Mouse (Mus musculus): Measurements from ENCODE around the gene Drosha. TPM values are rescaled to one million over a fixed set of nuclear protein-coding genes. Genes with fewer than 3 reads are reported as not detected.

The Drosha gene
- total RNA-seq, 4 experiments from 2014 or later = 33.7 to 42.1 (median 38.8) TPM

DNA sequence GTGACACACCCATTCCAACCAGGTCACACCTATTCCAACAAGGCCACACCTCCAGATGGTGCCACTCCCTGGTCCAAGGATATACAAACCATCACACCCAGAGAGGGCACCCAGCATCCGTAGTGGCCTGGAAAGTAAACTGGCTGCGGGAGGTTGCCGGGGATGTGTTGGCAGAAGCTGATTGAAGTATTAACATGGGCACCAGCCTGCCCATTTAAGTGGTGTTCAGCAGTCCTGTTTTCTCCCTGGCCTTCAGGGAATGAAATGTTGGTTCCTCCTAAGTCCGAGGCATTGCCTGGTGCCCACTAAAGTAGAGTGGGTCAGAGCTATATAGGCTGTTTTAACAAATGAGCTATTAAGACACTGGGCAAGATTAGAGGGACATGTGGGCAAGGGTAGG is 8.0 kb downstream of the Drosha start:
- DNase-seq (ENCODE audit: low spot score) = no peak

DNA sequence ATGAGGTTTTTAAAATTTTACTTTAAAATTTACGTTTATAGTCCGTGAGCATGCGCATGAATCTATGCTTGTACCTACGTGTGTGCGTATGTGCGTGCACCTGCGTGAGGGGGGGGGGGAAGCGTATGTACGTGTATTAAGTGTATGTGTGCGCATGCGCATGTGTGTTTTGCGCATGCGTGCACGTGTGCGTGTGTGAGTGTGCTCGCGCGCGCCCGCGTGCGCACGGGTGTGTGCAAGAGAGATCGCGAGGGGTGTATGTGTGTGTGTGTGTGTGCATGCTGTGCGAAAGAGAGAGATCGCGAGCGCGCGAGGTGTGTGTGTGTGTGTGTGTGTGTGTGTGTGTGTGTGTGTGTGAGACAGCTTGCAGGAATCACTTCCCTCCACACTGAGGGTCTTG is 8.8 kb downstream of the Drosha start:
- no peak for DNase-seq (ENCODE audit: low spot score)

DNA sequence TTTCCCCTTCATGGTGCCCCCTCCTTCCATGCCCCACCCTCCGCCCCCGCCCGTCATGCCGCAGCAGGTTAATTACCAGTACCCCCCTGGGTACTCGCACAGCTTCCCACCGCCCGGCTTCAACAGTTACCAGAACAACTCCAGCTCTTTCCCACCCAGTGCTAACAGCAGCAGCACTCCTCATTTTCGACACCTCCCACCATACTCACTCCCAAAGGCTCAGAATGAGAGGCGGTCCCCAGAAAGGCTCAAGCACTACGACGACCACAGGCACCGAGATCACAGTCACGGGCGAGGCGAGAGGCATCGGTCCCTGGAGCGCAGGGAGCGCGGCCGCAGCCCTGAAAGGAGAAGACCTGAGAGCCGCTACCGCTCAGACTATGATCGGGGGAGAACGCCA is 9.6 kb downstream of the Drosha start:
- DNase-seq (ENCODE audit: low spot score) = no peak

DNA sequence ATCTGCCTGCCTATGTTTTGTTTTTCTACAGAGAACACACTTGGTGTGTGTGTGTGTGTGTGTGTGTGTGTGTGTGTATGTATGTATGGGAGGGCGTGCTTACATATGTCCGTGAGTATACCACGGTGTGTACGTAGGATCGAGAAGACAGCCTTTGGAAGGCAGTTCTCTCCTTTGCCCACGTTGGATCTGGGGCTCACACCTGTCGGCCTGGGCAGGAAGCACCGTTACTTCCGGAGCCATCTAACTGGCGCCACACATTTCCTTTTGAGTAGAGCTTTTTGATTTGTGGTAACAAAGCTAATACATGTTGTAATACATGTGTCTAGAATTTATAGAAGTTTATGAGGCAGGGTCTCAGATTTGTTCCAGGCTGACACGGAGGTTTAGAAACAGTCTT is 16.1 kb downstream of the Drosha start:
- DNase-seq (ENCODE audit: low spot score) = no peak

DNA sequence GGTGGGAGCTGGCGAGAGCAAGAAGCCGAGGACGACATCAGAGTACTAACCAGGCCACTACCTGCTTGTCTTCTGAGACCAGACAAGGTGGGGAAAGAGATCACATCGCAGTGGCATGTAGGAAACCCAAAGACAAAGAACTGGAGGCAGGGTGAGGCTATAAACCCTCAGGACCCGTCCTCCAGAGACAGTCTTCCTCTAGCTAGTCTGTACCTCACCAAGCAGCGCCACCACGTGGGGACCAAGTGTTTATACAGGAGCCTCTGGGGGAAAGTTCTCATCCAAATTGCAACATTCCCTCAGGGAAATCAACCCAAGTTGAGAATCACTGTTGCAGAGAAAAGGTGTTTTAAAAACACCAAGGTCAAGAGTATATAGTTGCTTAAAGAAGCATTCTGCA is 18.2 kb downstream of the Drosha start:
- no peak for DNase-seq (ENCODE audit: low spot score)

DNA sequence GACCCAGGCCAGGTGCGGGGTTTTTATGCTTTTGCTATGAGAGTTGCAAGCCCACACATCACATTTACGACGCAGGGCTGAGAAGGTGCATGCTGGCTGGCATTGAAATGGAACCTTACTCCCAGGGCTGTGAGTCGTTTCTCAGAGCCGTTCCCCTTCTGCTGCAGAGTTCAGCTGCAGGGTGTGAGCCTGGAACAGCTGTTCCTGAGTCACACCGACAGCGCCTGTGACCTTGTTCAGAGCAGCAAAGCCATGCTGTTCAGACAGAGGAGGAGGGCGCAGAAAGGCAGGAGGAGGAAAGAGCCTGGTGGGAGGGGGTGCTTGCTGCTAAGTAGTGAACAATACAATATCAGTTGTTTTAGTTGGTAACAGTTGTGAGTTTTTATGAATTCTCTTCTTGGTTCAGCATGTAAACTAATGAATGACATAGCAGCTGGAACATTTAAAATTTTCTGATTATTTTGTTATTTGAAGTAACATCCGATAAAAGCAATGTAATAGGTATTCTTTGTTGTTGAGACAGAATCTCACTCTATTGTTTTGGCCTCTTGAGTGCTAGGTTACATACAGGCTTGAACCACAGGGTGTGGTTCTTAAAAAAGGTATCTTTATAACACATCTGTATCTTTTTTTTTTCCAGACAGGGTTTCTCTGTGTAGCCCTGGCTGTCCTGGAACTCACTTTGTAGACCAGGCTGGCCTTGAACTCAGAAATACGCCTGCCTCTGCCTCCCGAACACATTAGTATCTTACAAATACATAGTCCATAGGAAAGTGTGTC is 23.8 kb downstream of the Drosha start:
- DNase-seq (ENCODE audit: low spot score) = no peak

DNA sequence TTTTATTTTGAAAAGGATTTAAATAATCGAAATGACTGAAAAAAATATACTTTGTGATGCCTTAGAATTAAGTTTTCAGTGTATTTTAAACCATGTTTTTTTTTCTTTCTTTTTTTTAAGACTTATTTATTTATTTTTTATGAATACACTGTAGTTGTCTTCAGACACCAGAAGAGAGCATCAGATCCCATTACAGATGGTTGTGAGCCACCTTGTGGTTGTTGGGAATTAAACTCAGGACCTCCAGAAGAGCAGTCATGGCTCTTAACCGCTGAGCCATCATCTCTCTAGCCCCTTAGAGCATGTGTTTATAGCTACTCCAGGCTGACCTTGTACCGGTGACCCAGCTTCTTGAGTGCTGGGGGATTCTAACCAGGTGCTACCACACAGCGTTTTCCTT is 24.8 kb downstream of the Drosha start:
- DNase-seq (ENCODE audit: low spot score) = no peak

DNA sequence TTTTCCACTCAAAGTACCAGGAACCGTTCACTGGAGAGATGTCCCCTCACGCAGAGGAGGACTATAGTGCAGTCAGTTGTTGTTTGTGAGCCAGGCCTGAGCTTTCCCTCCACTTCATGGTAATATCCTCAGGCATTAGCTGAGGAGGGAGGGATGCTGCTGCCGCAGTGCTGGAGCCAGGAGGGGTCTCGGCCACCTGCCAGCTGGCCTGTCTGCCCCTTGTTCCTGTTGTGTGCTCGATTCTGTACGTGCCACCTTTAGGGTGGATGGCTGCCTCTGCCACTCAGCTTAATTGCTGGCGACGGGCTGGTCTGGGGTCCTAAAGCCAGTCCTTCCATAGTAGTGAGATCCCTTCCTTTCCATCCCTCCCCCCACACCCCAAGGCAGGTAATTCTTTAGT is 28.9 kb downstream of the Drosha start:
- DNase-seq (ENCODE audit: low spot score) = no peak

DNA sequence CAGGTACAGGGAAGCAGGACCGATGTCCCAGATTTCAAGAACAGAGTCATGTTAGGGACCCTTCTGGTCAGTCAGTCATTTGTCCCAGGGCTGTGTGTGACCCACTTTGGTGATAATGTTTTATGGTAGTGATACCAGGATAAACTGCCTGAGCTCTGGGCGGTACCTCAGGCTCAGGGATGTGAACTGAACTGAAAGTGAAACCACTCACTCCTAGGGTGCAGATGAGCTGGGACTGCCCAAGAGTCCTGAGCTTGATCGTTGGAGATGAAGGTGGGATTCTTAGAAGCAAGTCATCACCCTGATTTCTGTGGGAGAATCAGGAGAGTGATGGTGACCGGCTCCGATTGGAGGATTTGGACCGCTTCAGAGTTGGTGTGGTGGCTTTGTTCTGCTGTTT is 32.2 kb downstream of the Drosha start:
- no peak for DNase-seq (ENCODE audit: low spot score)

DNA sequence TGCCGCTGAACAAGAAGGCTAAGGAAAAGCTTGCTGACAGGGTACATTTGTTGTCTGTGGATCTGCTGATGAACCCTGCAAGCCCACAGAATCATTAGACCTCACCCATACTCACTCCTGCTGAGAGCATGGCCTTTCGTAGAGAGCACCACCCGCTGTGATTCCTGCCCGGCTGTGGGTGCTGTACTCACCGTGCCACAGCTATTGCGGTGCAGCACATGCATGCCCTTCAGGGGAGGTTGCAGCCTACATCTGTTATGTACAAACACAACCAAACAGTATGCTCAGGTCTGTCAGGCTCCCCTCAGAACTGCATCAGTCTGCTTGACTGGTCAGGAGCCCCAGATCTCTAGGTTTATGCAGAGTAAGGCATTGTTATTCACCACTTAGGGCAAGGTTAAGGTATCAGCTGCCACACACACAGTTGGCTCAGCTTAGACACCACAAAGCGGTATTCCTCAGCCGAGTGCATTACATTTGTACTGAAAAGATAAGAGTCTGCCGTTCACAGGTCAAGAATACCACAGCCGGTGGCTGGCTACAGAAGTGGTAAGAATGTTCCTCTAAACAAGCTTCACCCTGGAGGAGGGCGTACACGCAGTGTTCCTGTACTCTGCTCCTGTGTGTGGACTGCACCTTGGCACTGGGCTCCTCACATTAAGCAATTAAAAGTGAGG is 33.4 kb downstream of the Drosha start:
- no peak for DNase-seq (ENCODE audit: low spot score)

DNA sequence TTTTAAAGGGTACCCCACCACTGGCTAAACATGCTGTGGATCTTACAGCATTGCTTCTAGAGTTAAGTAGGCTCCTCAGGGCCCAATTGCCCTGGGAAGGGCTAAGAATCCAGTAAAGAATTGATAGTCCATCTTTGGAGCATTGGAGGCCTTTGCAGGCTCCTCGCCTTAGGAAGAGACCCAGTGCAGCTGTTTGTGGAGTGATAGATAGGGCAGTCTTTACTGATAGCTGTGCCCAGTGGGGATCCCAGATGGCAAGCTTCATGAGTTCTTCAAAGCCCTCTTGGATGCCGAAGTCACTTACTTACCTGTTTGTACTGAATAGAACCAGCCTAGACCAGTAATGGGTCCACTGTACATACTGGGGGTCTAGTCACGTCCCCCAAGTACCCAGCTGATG is 34.0 kb downstream of the Drosha start:
- DNase-seq (ENCODE audit: low spot score) = no peak

DNA sequence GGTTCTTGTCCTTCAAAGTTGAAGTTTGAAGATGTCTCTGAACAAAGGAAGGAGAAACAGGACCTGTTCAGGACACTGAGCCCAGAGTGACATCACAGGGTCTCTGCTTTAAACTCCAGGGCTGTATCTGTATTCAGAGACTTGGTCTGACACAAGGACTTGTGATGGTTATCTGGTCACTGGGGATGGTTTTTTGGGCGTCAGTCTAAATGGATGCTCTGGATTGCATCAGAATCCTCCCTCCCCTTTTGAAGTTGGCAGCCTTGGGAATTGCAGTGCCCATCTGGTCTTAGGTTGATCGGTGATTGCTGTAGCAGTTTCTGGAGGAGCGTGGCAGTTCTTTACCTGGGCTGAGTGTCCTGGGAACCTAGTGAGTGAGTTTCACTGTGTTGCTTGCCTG is 37.4 kb downstream of the Drosha start:
- no peak for DNase-seq (ENCODE audit: low spot score)

DNA sequence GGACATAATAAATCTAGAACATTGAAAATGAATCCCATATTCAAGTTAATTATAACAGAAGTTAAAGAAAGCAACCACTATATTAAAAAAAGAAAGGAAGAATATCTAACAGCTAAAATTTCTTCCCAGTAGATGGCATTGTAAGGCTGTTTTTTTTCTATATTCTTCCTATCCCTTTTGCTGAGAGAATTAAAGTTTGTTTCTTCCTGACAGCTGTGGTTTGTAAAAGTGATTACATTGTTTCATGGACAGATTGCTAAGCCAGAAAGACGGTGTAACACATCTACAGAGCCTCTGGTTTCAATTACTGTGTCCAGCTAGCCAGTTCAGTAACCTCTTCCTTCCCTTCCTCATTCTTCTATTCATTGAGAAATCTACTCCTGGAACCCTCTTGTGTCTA is 39.1 kb downstream of the Drosha start:
- no peak for DNase-seq (ENCODE audit: low spot score)

DNA sequence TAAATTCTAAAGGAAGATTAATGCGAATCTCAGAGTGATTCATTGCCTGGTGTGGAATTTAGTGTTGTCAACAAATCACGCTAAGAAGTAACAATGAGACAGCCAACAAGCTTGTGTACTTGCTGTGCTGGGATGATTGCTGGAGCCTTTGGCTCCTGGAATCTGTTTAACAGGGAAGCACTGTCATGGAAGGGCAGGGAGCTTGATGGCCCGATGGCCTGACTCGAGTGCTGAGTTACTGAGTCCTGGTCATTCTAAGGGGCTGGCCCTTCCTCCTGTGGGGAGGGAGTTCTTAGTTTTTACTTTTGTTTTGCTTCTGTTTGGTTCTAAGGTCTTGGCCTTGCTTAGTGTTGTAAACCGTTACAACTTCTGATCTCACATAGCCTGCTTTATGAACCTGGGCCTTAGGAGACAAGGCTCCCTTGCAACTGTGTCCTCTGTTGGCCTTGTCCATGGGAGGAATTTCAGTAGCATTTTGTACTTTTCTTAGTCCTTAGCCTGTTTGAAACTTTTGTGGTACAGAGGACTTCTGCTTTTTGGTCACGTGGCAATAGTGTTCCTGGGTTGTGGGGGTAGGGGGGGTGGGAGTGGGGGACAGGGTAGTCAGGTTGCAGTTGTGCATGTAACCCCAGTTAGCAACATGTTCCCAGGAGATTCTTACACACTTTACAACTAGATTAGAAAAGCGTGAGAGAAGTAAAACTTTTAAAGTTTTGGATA is 41.1 kb downstream of the Drosha start:
- DNase-seq (ENCODE audit: low spot score) = no peak

DNA sequence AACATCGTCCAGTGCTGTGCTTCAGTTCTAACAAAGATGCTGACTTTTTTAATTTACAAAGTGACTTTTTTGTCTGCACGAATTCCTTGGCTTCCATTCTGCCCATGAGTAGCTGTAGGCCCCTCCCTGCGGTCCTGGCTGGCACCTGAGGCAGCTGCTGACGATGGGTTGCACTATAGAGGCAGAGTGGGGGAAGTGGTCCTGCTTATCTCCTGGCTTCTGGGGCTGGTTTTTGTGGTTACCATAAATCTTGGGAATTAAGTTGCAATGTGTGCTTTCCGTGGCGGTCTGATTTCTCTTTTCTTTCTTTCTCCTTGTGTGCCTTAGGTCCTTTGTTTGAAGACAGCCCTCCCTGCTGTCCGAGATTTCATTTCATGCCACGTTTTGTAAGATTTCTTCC is 42.7 kb downstream of the Drosha start:
- no peak for DNase-seq (ENCODE audit: low spot score)

DNA sequence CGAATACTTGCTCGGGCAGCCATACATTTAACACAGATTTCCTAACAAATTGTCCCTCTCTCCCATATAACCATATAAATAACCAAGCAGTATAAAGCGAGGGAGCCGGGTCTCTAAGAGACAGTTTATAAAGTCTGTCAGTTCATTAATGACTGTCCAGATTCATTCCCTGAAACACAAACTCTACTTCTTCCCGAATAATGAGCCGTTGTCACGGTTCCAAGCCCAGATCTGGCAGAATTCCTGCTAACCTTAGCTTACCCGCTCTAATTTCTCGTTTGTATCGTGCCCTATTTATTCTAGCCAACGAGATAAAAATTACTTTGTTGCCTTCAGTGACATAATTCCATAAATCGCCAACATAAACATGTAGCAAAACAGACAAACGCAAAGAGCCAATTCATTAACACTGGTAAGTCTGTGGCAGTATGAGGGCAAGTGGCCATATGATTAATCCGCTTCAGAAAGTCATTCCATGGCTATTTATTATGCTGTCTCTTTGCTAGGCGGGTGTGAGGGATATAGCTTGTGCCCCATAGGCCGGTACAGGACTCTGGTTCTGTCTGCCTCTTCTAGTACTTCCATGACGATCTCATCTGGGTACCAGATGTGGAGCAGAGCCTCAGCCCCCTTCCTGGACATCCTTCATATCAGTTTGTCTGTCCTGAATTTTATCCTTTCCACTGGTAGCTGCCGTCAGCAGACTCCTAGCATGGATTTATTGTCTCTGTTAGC is 51.0 kb downstream of the Drosha start:
- DNase-seq (ENCODE audit: low spot score) = no peak

DNA sequence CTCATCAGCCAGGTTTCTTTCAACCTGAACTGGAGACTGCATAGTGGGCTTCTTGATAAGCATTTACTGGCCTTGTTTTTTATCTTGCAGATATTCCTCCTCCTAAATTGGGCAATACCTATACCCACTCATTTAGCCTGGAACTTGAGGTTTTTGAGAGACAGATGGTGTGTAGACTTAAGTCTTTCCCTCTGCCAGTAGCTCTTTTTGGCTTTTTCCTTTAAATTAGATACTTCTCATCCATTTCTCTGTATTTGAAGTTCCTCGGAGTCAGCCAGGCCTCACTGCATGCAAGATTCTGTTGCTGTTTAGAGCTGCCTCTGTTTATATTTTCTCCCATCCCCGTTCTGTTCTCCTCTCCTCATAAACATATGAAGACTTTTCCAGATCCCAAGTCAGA is 51.7 kb downstream of the Drosha start:
- no peak for DNase-seq (ENCODE audit: low spot score)

DNA sequence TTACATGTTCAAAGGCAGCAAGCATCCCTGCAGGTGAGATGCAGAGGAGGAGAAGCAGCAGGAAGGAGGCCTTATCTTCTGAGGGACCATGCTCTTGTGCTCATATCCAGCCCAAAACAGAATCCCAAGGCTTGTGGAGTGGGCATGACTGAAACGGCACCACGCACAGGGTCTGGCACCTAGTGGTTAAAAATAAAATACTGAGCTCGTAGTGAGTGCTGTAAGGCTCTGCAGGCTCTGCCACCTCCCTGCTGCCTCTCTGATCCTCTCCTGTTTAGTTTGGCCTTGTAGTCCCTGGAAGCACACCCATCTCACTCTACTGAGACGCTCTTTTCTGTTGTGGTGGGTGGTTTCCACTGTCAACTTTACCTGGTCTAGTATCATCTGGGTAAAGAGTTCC is 52.3 kb downstream of the Drosha start:
- DNase-seq (ENCODE audit: low spot score) = no peak

DNA sequence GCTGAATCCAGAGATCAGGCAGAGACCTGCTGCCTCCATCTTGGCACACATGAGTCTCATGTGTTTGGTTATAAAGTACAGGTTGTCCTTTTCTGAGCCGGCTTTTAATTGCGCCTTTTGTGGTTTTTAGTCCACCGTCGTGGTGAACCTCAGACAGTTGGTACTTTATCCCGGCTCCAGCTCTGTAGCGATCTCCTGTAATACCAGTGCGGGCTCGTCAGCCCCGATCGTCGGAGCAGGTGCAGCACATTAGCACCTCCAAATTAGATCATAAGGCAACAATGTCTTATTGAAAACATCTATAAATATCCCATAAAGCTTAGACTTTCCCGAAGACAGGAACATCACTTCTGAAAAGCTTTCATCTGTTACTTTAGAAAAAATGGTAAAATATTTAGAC is 53.3 kb downstream of the Drosha start:
- no peak for DNase-seq (ENCODE audit: low spot score)

DNA sequence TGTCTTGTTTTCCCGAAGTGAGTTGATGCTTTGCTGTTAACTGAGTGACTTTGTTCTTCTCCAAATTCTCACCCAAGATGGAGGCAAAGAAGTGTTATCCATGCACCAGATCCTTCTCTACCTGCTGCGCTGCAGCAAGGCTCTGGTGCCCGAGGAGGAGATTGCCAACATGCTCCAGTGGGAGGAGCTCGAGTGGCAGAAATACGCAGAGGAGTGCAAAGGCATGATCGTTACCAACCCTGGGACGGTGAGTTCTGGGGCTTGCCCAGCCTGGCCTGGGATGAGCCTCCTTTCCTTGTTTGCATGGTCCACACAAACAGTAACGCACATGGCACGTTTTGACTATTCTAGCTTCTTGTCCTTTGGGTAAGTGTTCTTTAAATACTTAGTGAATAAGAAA is 54.0 kb downstream of the Drosha start:
- no peak for DNase-seq (ENCODE audit: low spot score)

DNA sequence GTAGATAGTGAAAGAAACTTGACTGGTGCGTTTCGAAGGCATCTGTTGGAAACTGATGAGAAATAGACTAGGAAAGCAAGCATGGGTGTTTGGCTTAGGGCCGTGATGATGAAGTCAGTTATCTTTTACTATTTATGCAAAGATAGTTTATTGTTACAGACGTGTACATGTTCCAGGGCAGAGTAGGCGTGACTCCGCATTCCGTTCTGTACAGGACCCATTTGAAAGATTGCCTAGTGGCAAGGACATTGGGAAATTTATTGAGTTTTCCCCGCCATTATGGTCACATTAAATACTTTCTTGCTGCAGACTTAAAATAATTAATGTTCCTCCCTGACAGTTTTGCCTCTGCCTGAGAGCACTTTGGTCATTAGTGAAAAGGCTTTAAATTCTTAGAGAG is 55.3 kb downstream of the Drosha start:
- no peak for DNase-seq (ENCODE audit: low spot score)

DNA sequence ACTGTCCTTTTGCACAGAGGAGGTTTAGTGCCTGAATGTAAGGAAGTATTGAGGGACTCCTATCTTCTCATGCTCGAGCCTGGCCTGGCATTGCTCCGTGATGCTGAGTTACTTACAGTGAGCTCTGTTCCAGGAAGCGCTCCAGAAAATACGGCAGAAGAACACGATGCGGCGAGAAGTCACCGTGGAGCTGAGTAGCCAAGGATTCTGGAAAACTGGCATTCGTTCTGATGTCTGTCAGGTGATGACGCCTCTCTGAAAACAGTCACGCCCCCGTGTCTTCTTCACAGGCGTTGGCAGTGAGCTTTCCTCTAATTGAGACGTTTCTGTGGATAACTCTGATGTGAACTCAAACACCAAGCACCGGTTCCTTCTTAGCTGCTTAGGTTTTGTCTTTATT is 60.2 kb downstream of the Drosha start:
- no peak for DNase-seq (ENCODE audit: low spot score)
